Mouse (Mus musculus) kidney, embryonic 14.5 days (tissue): ENCODE data around the gene Son. TPM values are rescaled to one million over a fixed set of nuclear protein-coding genes. Genes with fewer than 3 reads are reported as not detected.

Experiments used
- ATAC-seq: fragments of 200-750 bp; cut with Nextera tagmentation; 2 replicates; pipeline ENCODE4 v1.8.0; 2017; ENCODE audit warnings: moderate number of reproducible peaks, mild to moderate bottlenecking, moderate TSS enrichment, moderate library complexity; ENCODE audit not compliant: low FRiP score, low TSS enrichment
- H3K27ac ChIP-seq: fragments of 300-500 bp; sonication (generic); 2 replicates; pipeline ENCODE4 v1.5.1; 2014; ENCODE audit warnings: low read depth, mild to moderate bottlenecking, low read length, moderate library complexity, mixed read lengths
- H3K27me3 ChIP-seq: fragments of 300-500 bp; sonication (generic); 2 replicates; pipeline ENCODE4 v1.6.1; 2014; ENCODE audit warnings: mild to moderate bottlenecking, low read length; ENCODE audit not compliant: control insufficient read depth, insufficient read depth
- H3K36me3 ChIP-seq: fragments of 300-500 bp; sonication (generic); 2 replicates; pipeline ENCODE4 v1.6.1; 2014; ENCODE audit warnings: low read length, mixed read lengths; ENCODE audit not compliant: control insufficient read depth, insufficient read depth
- H3K4me1 ChIP-seq: fragments of 300-500 bp; sonication (generic); 2 replicates; pipeline ENCODE4 v1.6.1; 2014; ENCODE audit warnings: low read length, mixed read lengths; ENCODE audit not compliant: control insufficient read depth, insufficient read depth
- H3K4me2 ChIP-seq: fragments of 300-500 bp; sonication (generic); replicated peaks from 2 replicates; pipeline ENCODE4 v1.6.1; 2014; ENCODE audit warnings: low read depth, mild to moderate bottlenecking, low read length
- H3K4me3 ChIP-seq: fragments of 300-500 bp; sonication (generic); 2 replicates; pipeline ENCODE4 v1.5.1; 2014; ENCODE audit warnings: mild to moderate bottlenecking, low read length
- H3K9ac ChIP-seq: fragments of 300-500 bp; sonication (generic); 2 replicates; pipeline ENCODE4 v1.6.1; 2014; ENCODE audit warnings: low read depth, mild to moderate bottlenecking, low read length, moderate library complexity
- H3K9me3 ChIP-seq: fragments of 300-500 bp; sonication (generic); 2 replicates; pipeline ENCODE4 v1.6.1; 2016; ENCODE audit warnings: low read length; ENCODE audit not compliant: control insufficient read depth
- WGBS: fragments of 180-500 bp; shearing (Covaris S2); extraction: QIAGEN DNeasy Blood & Tissue Kit; methylation state at CpG from one replicate; pipeline ENCODE4 v1.1.7; 2014; 5-methylcytosine and 5-hydroxymethylcytosine counted together
- polyA plus RNA-seq: library from polyadenylated mRNA; unstranded; fragments of >200 nt; fragmentation: Nextera tagmentation; extraction: Ambion mirVana; gene quantifications from 2 replicates; pipeline ENCODE4 v1.2.1, GENCODE M21; 2014

Son gene
- polyA plus RNA-seq, 1 experiment from 2014 or later: 160 TPM

DNA sequence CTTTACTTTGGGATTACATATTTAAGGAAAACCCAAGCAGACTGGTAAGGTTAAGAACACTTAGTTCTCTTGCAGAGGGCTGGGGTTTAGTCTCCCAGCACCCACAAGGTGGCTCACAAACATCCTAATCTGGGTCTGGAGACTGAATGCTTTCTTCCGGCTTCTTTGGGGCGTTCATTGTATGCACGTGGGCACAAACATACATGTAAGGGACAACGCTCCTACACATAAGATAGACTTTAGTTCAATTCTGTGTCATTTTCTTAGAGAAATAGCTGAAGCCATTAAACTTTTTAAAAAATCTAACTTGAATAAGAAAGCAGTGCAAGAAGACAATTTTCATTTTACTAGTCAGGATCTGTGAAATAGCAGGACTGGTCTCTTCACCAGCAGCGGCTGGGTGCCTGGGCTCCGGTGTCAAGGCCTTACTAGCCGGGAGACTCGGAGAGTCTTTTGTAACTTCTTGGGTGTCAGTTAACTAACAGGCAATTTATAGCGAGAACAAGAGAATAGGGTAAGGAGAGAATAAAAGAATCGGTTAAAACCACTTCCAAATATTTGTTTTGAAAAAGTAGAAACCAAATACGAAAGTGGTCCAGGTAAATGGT, 1.2 kb upstream of the Son start:
- H3K36me3 ChIP-seq: peaks cover 24% of the 10 kb centered on the region
- no peak for ATAC-seq
- peak overlapping the region; percentile 52; the same call in 1 of the 2 replicates for H3K27ac ChIP-seq
- peaks cover 9% of the 10 kb centered on the region; the same call in 1 of the 2 replicates for H3K4me1 ChIP-seq
- no peaks in the 10 kb centered on the region for H3K27me3 ChIP-seq
- peak overlapping the region; percentile 83 for H3K4me2 ChIP-seq
- H3K9me3 ChIP-seq: no peaks in the 10 kb centered on the region
- under 1% methylated on average over 11 of the region's 11 CpGs for WGBS
- H3K9ac ChIP-seq: peak overlapping the region; percentile 80
- peak overlapping the region; percentile 91 for H3K4me3 ChIP-seq

- Histone ChIP-seq H3K4me3 (peak within 1 kb of the TSS; percentile 91), H3K4me2 (peak within 1 kb of the TSS; percentile 83), H3K27ac (peak within 1 kb of the TSS; percentile 93), H3K4me1 (peaks cover 9% of the 10 kb centered on the region; the same call in 1 of the 2 replicates), H3K36me3 (peaks cover 17% of the 10 kb centered on the region), H3K9me3 (no peaks in the 10 kb centered on the region), H3K9ac (peak within 1 kb of the TSS; percentile 93), H3K27me3 (no peaks in the 10 kb centered on the region)
- under 1% methylated on average over 58 of the region's 59 CpGs for WGBS
- peak; percentile 92 for ATAC-seq
Observed at GRCm38 (mm10) chr16:91646681-91647419, 456 bp upstream of the Son start, which contains the start of gene Gart. Gene Gart, minus strand, starts transcription at chr16:91646952.

DNA sequence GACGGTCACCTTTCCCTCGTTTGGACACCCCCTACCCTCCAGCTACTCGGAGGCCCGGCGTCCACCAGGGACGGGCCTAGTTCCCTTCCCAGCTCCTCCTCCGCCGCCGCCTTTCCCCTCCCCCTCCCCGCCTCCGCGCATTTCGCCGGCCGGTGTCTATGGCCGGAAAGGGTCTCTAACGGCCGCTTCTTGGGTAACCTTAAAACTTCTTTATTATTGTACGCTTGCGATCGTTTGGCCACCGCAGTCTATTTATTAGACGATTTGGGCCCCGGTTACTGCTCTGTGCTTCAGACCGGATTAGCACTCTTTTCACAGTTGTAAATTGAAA, 879 bp downstream of the Son start:
- WGBS: under 1% methylated on average over 25 of the region's 25 CpGs

DNA sequence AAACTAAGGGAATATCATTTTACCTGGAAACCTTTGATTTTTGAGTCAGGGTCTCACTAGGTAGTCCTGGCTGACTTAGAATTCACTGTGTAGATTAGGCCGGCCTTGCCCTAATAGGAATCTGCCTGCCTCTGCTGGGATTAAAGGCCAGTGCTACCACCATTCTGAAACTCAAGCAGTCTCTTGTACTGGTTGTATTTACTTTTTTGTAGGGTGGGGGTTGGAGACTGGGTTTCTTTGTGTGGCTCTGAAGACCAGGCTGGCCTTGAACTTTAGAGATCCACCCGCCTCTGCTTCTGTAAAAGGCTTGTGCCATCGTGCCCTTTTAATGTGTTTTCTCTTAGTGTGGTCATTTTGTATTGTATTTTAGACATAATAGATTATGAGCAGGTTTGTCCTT, 1.9 kb downstream of the Son start:
- peak overlapping the region; percentile 52 for H3K4me2 ChIP-seq
- no peak for ATAC-seq
- H3K9ac ChIP-seq: peak overlapping the region; percentile 2; the same call in 1 of the 2 replicates
- H3K36me3 ChIP-seq: peaks cover 21% of the 10 kb centered on the region
- no peak overlapping the region for H3K27ac ChIP-seq
- H3K9me3 ChIP-seq: no peaks in the 10 kb centered on the region
- H3K4me3 ChIP-seq: peak overlapping the region; percentile 91
- WGBS: 57% methylated on average over 3 of the region's 3 CpGs
- no peaks in the 10 kb centered on the region for H3K27me3 ChIP-seq
- H3K4me1 ChIP-seq: peaks cover 9% of the 10 kb centered on the region; the same call in 1 of the 2 replicates

More for the DNA sequence above, 879 bp downstream of the Son start:
- peak overlapping the region; percentile 93 for H3K9ac ChIP-seq
- no peaks in the 10 kb centered on the region for H3K9me3 ChIP-seq
- H3K4me2 ChIP-seq: peak overlapping the region; percentile 52
- no peaks in the 10 kb centered on the region for H3K27me3 ChIP-seq
- ATAC-seq: peak; percentile 67
- H3K27ac ChIP-seq: peak overlapping the region; percentile 93; the same call in 1 of the 2 replicates
- H3K36me3 ChIP-seq: peaks cover 15% of the 10 kb centered on the region
- peaks cover 9% of the 10 kb centered on the region; the same call in 1 of the 2 replicates for H3K4me1 ChIP-seq
- peak overlapping the region; percentile 91 for H3K4me3 ChIP-seq

GRCm38 (mm10) chr16:91649781-91650180, 2.5 kb downstream of the Son start:
- Histone ChIP-seq H3K4me3 (no peak overlapping the region), H3K4me1 (peaks cover 9% of the 10 kb centered on the region; the same call in 1 of the 2 replicates), H3K9me3 (no peaks in the 10 kb centered on the region), H3K36me3 (peaks cover 26% of the 10 kb centered on the region), H3K27ac (no peak overlapping the region), H3K27me3 (no peaks in the 10 kb centered on the region), H3K9ac (no peak overlapping the region), H3K4me2 (no peak overlapping the region; the same call in 1 of the 2 replicates)
- ATAC-seq: no peak

- Histone ChIP-seq H3K4me1 (peaks cover 9% of the 10 kb centered on the region; the same call in 1 of the 2 replicates), H3K36me3 (peaks cover 50% of the 10 kb centered on the region), H3K27me3 (no peaks in the 10 kb centered on the region), H3K4me3 (no peak overlapping the region), H3K27ac (no peak overlapping the region), H3K9me3 (no peaks in the 10 kb centered on the region), H3K9ac (no peak overlapping the region), H3K4me2 (no peak overlapping the region)
- 98% methylated on average over 3 of the region's 3 CpGs for WGBS
- ATAC-seq: no peak
Observed at GRCm38 (mm10) chr16:91652191-91652590, 4.9 kb downstream of the Son start.

- ATAC-seq: no peak
- H3K27ac ChIP-seq: no peak overlapping the region
- peaks cover 81% of the 10 kb centered on the region for H3K36me3 ChIP-seq
- H3K4me2 ChIP-seq: no peak overlapping the region
- no peaks in the 10 kb centered on the region for H3K27me3 ChIP-seq
- H3K9ac ChIP-seq: no peak overlapping the region
- 0 out of 2 replicates have a peak, but pooled peaks cover 5% of the 10 kb centered on the region for H3K9me3 ChIP-seq
- H3K4me1 ChIP-seq: peaks cover under 1% of the 10 kb centered on the region; the same call in 1 of the 2 replicates
- no peak overlapping the region for H3K4me3 ChIP-seq
- 99% methylated on average over 9 of the region's 9 CpGs for WGBS
Observed at GRCm38 (mm10) chr16:91655285-91655684, 8.0 kb downstream of the Son start.

GRCm38 (mm10) chr16:91657285-91657684, 10.0 kb downstream of the Son start:
- Histone ChIP-seq H3K27ac (no peak overlapping the region), H3K4me1 (no peaks in the 10 kb centered on the region), H3K9ac (no peak overlapping the region), H3K27me3 (no peaks in the 10 kb centered on the region), H3K36me3 (peaks cover 91% of the 10 kb centered on the region), H3K9me3 (0 out of 2 replicates have a peak, but pooled peaks cover 5% of the 10 kb centered on the region), H3K4me3 (no peak overlapping the region), H3K4me2 (no peak overlapping the region)
- whole genome bisulfite sequencing: 96% methylated on average over 17 of the region's 17 CpGs
- peak; percentile 55; the same call in 1 of the 2 replicates for ATAC-seq

DNA sequence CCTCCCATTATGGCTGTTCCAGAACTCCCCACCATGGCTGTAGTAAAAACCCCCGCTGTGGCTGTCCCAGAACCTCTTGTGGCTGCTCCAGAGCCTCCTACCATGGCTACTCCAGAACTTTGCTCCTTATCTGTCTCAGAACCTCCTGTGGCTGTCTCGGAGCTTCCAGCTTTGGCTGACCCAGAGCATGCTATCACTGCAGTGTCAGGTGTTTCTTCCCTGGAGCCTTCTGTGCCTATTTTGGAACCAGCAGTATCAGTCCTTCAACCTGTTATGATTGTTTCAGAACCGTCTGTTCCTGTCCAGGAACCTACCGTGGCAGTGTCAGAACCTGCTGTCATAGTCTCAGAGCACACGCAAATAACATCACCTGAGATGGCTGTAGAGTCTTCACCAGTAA, 11.2 kb downstream of the Son start:
- no peak for ATAC-seq
- Histone ChIP-seq H3K4me3 (no peak overlapping the region), H3K9me3 (0 out of 2 replicates have a peak, but pooled peaks cover 5% of the 10 kb centered on the region), H3K4me2 (no peak overlapping the region), H3K27ac (no peak overlapping the region), H3K9ac (no peak overlapping the region), H3K36me3 (peaks cover 92% of the 10 kb centered on the region), H3K4me1 (no peaks in the 10 kb centered on the region), H3K27me3 (no peaks in the 10 kb centered on the region)
- WGBS: 93% methylated on average over 5 of the region's 5 CpGs
